Mouse (Mus musculus) E14TG2a.4 (cell line): ENCODE data around the gene Maea.

Experiments used
- H3K27me3 ChIP-seq: 2 replicates; pipeline ENCODE4 v1.6.1; 2014; ENCODE audit warnings: low read length, control low read depth; ENCODE audit not compliant: insufficient read depth
- H3K36me3 ChIP-seq: 2 replicates; pipeline ENCODE4 v1.6.1; 2014; ENCODE audit warnings: low read length, control low read depth; ENCODE audit not compliant: insufficient read depth
- H3K4me1 ChIP-seq: replicated peaks from 2 replicates; pipeline ENCODE4 v1.6.1; 2014; ENCODE audit warnings: low read depth, low read length, control low read depth
- H3K4me3 ChIP-seq: replicated peaks from 2 replicates; pipeline ENCODE4 v1.5.1; 2014; ENCODE audit warnings: mild to moderate bottlenecking, low read length
- H3K9me3 ChIP-seq: 2 replicates; pipeline ENCODE4 v1.6.1; 2014; ENCODE audit warnings: low read length, control low read depth
- CTCF ChIP-seq: conservative IDR thresholded peaks from 2 replicates; pipeline ENCODE4 v1.5.1; 2014; ENCODE audit warnings: low read length
- NANOG ChIP-seq: IDR thresholded peaks from 2 replicates; pipeline ENCODE4 v1.6.1; 2014; ENCODE audit warnings: borderline replicate concordance, low read length, mixed read lengths
- POU5F1 ChIP-seq: IDR thresholded peaks from 2 replicates; pipeline ENCODE4 v1.6.1; 2014; ENCODE audit warnings: low read length, borderline replicate concordance

Maea gene

GRCm38 (mm10) chr5:33395693-33396092 is 60.4 kb downstream of the Maea start:
- Histone ChIP-seq H3K27me3 (peaks cover 82% of the 10 kb centered on the region), H3K36me3 (peaks cover 18% of the 10 kb centered on the region), H3K9me3 (no peaks in the 10 kb centered on the region), H3K4me3 (no peak overlapping the region), H3K4me1 (peaks cover 4% of the 10 kb centered on the region; the same call in 1 of the 2 replicates)
- no peak for TF ChIP-seq NANOG
- no peak for TF ChIP-seq CTCF
- no peak for TF ChIP-seq POU5F1

- TF ChIP-seq POU5F1 (no peak), CTCF (no peak), NANOG (no peak)
- Histone ChIP-seq H3K27me3 (peaks cover 82% of the 10 kb centered on the region), H3K36me3 (peaks cover 7% of the 10 kb centered on the region), H3K9me3 (peaks cover 6% of the 10 kb centered on the region; the same call in 1 of the 2 replicates), H3K4me3 (no peak overlapping the region), H3K4me1 (peaks cover 4% of the 10 kb centered on the region; the same call in 1 of the 2 replicates)
Measured at GRCm38 (mm10) chr5:33396828-33397227, 61.5 kb downstream of the Maea start.

GRCm38 (mm10) chr5:33400819-33401218 is 65.5 kb downstream of the Maea start:
- H3K9me3 ChIP-seq, result peaks cover 8% of the 10 kb centered on the region; the same call in 1 of the 2 replicates
- no peak overlapping the region for H3K4me3 ChIP-seq
- peaks cover 4% of the 10 kb centered on the region; the same call in 1 of the 2 replicates for H3K36me3 ChIP-seq
- H3K4me1 ChIP-seq, result peaks cover 4% of the 10 kb centered on the region; the same call in 1 of the 2 replicates
- no peak for TF ChIP-seq POU5F1
- TF ChIP-seq CTCF, result no peak
- TF ChIP-seq NANOG, result no peak
- H3K27me3 ChIP-seq, result peaks cover 89% of the 10 kb centered on the region

GRCm38 (mm10) chr5:33420313-33420712 is 85.0 kb downstream of the Maea start:
- Histone ChIP-seq H3K36me3 (no peaks in the 10 kb centered on the region), H3K4me3 (no peak overlapping the region)
- no peak for TF ChIP-seq CTCF
- no peak for TF ChIP-seq POU5F1
- no peak for TF ChIP-seq NANOG

More at GRCm38 (mm10) chr5:33420313-33420712, 85.0 kb downstream of the Maea start:
- Histone ChIP-seq H3K9me3 (no peaks in the 10 kb centered on the region), H3K4me1 (no peaks in the 10 kb centered on the region), H3K27me3 (peaks cover 63% of the 10 kb centered on the region)
